Mouse (Mus musculus): ENCODE measurements at regions not wholly inside any gene's neighbourhood (a gene's known extent, or its start where the extent isn't known, plus 50 kb on each side); places are given as distances from the start of the nearest gene placed in this dataset.

DNA sequence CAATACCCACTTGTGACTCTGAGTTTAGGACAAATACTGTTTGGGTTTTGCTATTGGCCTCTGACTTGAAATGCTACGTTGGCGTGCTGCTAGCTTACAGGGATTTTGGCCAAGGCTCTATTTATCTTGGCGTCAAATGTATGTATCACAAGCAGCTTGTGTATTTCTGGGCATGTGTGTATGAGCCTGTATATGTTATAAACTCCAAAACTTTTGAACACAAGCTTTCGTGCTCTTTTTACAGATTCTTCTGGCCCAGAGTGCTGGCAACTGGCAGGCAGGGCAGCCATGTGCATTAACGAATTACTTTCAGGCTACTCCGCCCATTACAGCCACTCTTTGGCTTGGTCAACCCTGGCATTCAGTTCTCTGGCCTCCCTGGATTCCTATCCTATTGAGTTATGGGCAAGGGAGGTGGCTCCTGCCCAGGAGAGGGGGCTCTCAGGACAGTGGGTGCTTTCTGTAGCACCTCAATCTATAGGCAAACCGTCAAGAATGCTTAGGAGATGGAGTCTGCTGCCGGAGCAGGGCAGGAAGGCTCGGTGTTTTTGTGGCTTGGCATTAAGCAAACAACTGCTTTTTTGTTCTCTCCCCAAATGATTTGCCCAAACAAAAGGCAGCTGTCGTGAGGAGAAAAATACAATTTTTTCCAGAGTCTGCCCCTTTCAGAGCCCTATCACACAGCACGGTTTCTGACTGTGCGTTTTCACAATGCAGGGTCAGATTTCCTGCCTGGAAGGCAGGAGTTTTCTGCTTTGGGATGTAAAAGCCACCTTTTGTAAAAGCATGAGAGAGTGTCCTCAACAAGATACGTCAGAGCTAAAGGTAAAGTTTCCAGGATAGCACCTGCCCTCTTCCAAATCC, 465.0 kb downstream of the Ccdc171 start:
- H3K27me3 ChIP-seq: no peaks in the 10 kb centered on the region
- no peak overlapping the region for H3K9ac ChIP-seq (replicated peaks)
- H3K27ac ChIP-seq (replicated peaks): no peak overlapping the region
- ATAC-seq (replicated peaks): peak; percentile 41; the same call in 1 of the 2 replicates
- H3K4me1 ChIP-seq: peaks cover 13% of the 10 kb centered on the region
- WGBS: 31% methylated on average over 13 of the region's 13 CpGs
- no peak overlapping the region for H3K4me2 ChIP-seq (replicated peaks)
- no peaks in the 10 kb centered on the region for H3K9me3 ChIP-seq
- no peaks in the 10 kb centered on the region for H3K36me3 ChIP-seq
- no peak overlapping the region for H3K4me3 ChIP-seq

DNA sequence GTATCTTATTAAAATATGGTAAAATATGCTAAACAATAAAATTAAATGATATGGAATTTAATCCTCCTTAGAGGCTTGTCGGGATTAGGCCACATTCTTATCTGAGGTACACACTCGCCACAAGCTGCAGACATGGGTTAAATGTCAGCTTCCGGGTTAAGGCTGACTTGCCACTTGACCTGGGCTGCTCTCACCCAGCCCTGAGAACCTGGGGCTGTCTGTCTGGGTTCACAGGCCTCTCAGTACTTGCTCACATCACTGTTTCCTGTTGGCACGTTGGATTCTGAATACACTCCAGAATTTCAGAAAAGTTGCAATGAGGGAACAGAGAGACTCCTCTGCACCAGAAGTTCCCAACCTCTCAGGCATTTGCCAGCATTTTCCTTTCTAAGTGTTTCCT, 465.9 kb downstream of the Ccdc171 start:
- H3K27me3 ChIP-seq: no peaks in the 10 kb centered on the region
- H3K9me3 ChIP-seq: no peaks in the 10 kb centered on the region
- peaks cover 13% of the 10 kb centered on the region for H3K4me1 ChIP-seq
- no peak overlapping the region for H3K4me3 ChIP-seq
- WGBS: 39% methylated on average over 4 of the region's 4 CpGs
- H3K4me2 ChIP-seq (replicated peaks): no peak overlapping the region
- H3K27ac ChIP-seq (replicated peaks): no peak overlapping the region
- no peak overlapping the region for H3K9ac ChIP-seq (replicated peaks)
- no peak for ATAC-seq (replicated peaks)
- no peaks in the 10 kb centered on the region for H3K36me3 ChIP-seq

DNA sequence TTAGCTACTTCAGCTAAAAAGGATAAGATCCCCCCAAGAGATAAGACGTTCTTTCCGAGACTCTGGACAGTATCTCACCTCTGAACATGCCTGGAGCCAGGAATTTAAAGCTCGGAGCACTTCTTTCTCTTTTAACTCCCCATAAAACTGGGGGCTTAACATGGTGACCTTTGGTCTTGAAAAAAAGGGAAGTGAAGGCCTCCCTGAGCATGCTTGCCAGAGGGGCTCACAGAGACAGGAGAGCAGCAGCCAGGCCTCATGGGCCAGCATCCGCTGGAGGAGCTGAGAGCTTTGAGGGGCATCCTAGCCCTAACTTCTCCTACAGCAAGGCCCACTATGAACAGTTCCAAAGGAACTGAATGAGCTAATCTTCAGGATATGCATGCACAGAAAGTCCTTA, 471.7 kb downstream of the Ccdc171 start:
- Histone ChIP-seq H3K4me3 (no peak overlapping the region), H3K4me2 (replicated peaks) (no peak overlapping the region), H3K9ac (replicated peaks) (no peak overlapping the region), H3K36me3 (no peaks in the 10 kb centered on the region), H3K9me3 (no peaks in the 10 kb centered on the region), H3K27me3 (no peaks in the 10 kb centered on the region), H3K4me1 (no peaks in the 10 kb centered on the region), H3K27ac (replicated peaks) (no peak overlapping the region)
- WGBS: 89% methylated on average over 4 of the region's 4 CpGs
- no peak for ATAC-seq (replicated peaks)

DNA sequence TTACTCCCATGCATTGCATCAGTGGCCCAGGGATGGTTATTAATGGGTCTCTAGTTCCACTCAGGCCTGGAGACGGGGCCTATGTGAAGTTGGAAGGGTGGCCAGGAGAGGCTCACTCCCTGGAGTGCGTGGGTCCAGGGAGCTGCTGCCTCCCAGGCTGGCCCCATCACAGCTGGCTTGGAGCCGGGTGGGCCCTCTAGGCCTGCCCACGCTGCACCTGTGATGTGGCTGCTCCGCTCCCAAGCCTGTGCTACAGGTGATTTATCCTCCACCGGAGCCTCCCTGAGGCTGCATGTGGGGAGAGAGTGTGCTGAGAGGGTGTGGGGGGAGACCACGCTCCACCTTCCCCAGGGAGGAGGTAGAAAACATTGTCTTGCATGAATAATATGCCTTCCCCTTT, 476.3 kb downstream of the Ccdc171 start:
- Histone ChIP-seq H3K4me1 (no peaks in the 10 kb centered on the region), H3K4me3 (no peak overlapping the region), H3K27ac (replicated peaks) (no peak overlapping the region), H3K9ac (replicated peaks) (no peak overlapping the region), H3K27me3 (no peaks in the 10 kb centered on the region), H3K9me3 (no peaks in the 10 kb centered on the region), H3K36me3 (no peaks in the 10 kb centered on the region), H3K4me2 (replicated peaks) (no peak overlapping the region)
- WGBS: 79% methylated on average over 7 of the region's 7 CpGs
- ATAC-seq (replicated peaks): 0 out of 2 replicates have a peak, but pooled peaks have one; percentile 35

DNA sequence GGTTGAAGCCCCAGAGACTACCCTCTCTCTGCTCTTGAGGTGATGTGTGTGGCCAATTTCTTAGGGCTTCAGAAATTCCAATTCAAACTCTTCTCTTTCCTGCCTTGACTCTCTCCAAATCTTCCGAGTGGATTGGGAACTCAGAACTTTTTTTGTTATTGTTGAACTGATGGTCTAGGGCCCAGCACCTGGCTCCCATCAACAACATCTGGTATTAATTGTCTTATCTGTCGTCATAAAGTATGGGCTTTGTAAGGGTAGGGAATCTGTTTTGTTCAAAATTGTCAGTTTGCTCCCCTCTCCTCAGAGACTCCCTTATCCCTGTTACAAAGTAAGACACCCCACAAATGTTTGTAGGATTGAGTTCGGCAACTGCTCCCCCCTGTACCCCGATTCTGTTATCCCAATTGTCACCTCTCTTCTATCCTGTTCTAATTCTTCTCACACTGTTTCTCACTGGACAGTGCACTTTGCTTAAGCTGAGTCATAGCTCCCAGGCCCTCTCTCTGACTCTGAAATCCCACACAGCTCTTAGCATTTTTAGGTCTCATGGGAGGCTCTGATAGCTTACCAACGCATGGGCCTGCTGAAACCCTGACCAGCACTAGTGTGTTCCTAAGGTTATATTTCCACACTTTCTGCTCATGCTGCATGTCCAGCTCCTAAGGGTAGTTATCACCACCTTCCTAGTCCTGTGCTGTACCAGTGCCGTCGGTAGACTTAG, 478.9 kb downstream of the Ccdc171 start:
- no peaks in the 10 kb centered on the region for H3K27me3 ChIP-seq
- no peak overlapping the region for H3K4me3 ChIP-seq
- H3K9ac ChIP-seq (replicated peaks): no peak overlapping the region
- no peak for ATAC-seq (replicated peaks)
- 89% methylated on average over 7 of the region's 7 CpGs for whole genome bisulfite sequencing
- no peaks in the 10 kb centered on the region for H3K4me1 ChIP-seq
- H3K36me3 ChIP-seq: no peaks in the 10 kb centered on the region
- H3K9me3 ChIP-seq: no peaks in the 10 kb centered on the region
- H3K4me2 ChIP-seq (replicated peaks): no peak overlapping the region
- H3K27ac ChIP-seq (replicated peaks): no peak overlapping the region

DNA sequence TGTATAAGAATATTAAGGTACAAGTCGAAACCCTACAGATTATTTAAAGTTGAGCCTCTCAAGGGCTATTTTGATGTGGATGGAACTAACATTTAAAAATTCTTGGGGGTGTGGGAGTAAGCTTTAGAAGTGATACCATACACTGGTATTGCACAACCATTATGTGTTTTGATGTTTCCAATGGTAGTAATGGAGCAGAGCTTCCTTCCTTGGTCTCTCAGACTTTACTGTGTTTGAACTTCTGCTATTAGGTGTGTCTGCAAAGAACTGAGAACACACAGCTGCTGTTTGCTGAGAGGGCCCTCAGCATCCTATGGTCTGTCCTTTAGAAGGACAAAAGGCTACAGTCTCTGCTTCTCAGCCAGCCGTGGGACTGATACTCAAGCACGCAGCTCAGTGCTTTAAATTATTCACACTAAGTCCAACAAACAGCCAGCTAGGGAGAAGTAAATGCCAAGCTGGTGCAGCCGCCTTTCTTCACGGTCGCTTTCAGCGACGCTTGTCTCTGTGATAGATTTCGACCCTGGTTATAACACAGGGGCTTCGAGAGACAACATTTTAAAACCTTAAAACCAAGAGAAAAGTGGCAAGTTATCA, 479.5 kb downstream of the Ccdc171 start:
- no peaks in the 10 kb centered on the region for H3K4me1 ChIP-seq
- no peaks in the 10 kb centered on the region for H3K36me3 ChIP-seq
- no peaks in the 10 kb centered on the region for H3K9me3 ChIP-seq
- no peak overlapping the region for H3K27ac ChIP-seq (replicated peaks)
- H3K27me3 ChIP-seq: no peaks in the 10 kb centered on the region
- H3K4me2 ChIP-seq (replicated peaks): no peak overlapping the region
- ATAC-seq (replicated peaks): no peak
- WGBS: 61% methylated on average over 10 of the region's 10 CpGs
- H3K4me3 ChIP-seq: no peak overlapping the region
- H3K9ac ChIP-seq (replicated peaks): no peak overlapping the region

DNA sequence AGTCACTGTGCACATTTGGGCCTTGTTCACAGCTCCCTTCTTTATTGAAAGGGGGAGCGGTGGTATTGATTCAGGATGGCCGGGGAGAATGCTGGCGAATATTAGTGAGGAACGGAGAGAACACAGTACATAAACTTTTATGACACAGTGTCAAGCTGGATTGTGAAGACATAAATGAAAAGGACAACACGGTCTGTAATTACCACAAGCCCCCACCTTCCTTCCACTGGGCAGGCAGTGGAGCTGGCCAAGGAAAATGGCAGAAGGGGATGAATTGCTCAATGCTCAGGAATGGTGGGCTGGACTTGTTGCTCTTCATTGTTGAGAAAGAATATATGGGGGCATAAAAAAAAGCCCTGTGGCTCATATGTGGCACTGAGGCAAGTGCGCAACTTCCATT, 486.6 kb downstream of the Ccdc171 start:
- Histone ChIP-seq H3K9me3 (no peaks in the 10 kb centered on the region), H3K27ac (replicated peaks) (no peak overlapping the region), H3K36me3 (no peaks in the 10 kb centered on the region), H3K4me1 (no peaks in the 10 kb centered on the region), H3K27me3 (no peaks in the 10 kb centered on the region), H3K4me3 (no peak overlapping the region), H3K4me2 (replicated peaks) (no peak overlapping the region), H3K9ac (replicated peaks) (no peak overlapping the region)
- 92% methylated on average over 6 of the region's 6 CpGs for WGBS
- no peak for ATAC-seq (replicated peaks)

DNA sequence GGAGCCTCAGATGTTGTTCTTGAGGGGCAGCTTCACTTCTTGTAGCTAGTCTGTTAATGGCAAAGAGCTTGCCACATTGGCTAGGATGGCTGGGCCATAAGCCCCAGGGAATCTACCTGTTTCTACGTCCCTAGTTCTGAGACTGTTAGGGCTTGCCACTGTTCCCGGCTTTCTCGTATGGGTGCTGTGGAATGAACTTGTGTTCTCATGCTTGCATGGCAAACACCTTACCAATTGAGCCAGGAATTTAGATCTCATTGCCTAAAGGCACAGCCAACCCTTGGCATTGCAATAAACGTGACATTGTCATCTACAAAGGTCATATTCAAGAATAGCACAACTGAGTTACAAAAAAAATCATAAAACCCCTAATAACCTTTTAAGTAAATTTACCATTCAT, 489.8 kb downstream of the Ccdc171 start:
- H3K9me3 ChIP-seq: no peaks in the 10 kb centered on the region
- 90% methylated on average over 4 of the region's 4 CpGs for WGBS
- no peaks in the 10 kb centered on the region for H3K36me3 ChIP-seq
- H3K4me1 ChIP-seq: no peaks in the 10 kb centered on the region
- no peak overlapping the region for H3K4me3 ChIP-seq
- H3K27me3 ChIP-seq: no peaks in the 10 kb centered on the region
- no peak overlapping the region for H3K4me2 ChIP-seq (replicated peaks)
- H3K9ac ChIP-seq (replicated peaks): no peak overlapping the region
- no peak overlapping the region for H3K27ac ChIP-seq (replicated peaks)
- ATAC-seq (replicated peaks): no peak

DNA sequence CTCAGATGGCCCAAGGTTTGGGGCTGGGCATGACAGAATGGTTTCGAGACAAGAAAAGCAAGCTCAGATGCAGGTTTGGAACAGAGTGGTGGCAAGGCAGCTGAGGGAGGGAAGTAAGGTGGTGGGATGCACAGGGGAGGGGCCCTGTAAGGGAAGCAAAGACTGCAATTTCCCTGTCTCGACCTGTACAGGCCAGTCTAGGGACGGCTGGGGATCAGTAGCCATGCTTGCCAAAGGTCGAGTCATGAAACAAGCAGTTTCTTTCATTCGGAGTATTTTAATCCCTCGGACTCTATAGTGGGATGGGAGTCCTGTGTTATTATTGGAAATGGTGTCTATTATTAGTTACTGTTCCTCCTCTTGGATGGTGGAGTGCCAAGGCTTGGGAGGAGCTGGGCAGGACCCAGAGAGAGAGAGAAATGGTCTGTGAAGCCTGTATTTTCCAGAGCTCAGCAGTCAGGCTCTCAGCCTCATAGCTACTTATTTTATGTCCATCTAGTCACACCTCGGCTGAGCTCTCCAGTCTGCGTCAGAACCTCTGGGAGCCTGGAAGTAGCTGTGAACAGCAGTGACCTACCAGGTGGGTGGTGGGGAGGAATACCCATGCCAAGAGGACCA, 490.3 kb downstream of the Ccdc171 start:
- Histone ChIP-seq H3K4me2 (replicated peaks) (no peak overlapping the region), H3K36me3 (no peaks in the 10 kb centered on the region), H3K9ac (replicated peaks) (no peak overlapping the region), H3K4me1 (no peaks in the 10 kb centered on the region), H3K27ac (replicated peaks) (no peak overlapping the region), H3K4me3 (no peak overlapping the region), H3K9me3 (no peaks in the 10 kb centered on the region), H3K27me3 (no peaks in the 10 kb centered on the region)
- no peak for ATAC-seq (replicated peaks)
- 75% methylated on average over 8 of the region's 8 CpGs for WGBS

DNA sequence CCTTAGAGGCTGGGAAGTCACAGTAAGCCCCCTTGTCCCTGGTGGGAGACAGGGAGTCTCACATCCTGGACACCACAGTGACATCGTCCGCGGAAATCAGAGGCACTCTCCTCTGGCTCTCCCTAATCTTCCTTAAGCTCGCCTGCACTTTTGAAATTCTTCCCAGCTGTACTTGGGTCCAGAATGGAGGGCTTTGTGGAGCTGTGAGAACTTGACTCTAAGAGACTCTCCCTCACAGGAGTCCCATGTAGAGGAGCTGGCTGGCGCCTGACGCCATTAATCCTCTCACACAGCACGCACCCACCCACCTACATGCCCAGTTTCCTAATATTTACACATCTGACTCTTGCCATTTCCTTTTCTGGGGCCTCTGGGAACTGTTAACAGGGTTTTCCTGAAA, 492.8 kb downstream of the Ccdc171 start:
- no peaks in the 10 kb centered on the region for H3K27me3 ChIP-seq
- ATAC-seq (replicated peaks): no peak
- no peak overlapping the region for H3K4me2 ChIP-seq (replicated peaks)
- 73% methylated on average over 7 of the region's 7 CpGs for WGBS
- H3K4me1 ChIP-seq: no peaks in the 10 kb centered on the region
- H3K9me3 ChIP-seq: no peaks in the 10 kb centered on the region
- no peak overlapping the region for H3K27ac ChIP-seq (replicated peaks)
- no peak overlapping the region for H3K4me3 ChIP-seq
- no peak overlapping the region for H3K9ac ChIP-seq (replicated peaks)
- no peaks in the 10 kb centered on the region for H3K36me3 ChIP-seq

DNA sequence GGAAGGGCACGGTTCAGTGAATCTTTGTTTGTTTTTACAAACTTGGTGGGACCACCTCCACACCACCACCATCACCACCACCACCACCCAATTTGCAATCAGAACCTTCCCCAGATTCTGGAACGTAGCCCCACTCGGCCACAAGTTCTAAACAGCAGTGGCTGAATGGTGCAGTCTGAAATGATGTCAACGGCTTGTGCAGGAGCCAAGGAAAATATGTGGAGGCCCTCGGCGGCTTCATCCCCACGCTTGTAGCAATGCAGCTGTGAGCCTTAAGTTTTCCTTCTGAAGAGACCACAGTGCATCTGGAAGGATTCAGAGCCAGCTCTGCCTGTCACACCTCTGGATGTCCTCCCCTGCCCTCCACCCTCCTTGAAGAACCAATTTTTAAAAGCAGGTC, 493.4 kb downstream of the Ccdc171 start:
- H3K4me3 ChIP-seq: no peak overlapping the region
- no peaks in the 10 kb centered on the region for H3K4me1 ChIP-seq
- no peaks in the 10 kb centered on the region for H3K9me3 ChIP-seq
- no peak overlapping the region for H3K4me2 ChIP-seq (replicated peaks)
- H3K36me3 ChIP-seq: no peaks in the 10 kb centered on the region
- H3K27ac ChIP-seq (replicated peaks): no peak overlapping the region
- no peak for ATAC-seq (replicated peaks)
- no peak overlapping the region for H3K9ac ChIP-seq (replicated peaks)
- WGBS: 78% methylated on average over 7 of the region's 7 CpGs
- H3K27me3 ChIP-seq: no peaks in the 10 kb centered on the region

Measured in forebrain, embryonic 15.5 days (tissue).